ENCODE assay signal across 20 mouse cellular contexts in the genomic region with DNA sequence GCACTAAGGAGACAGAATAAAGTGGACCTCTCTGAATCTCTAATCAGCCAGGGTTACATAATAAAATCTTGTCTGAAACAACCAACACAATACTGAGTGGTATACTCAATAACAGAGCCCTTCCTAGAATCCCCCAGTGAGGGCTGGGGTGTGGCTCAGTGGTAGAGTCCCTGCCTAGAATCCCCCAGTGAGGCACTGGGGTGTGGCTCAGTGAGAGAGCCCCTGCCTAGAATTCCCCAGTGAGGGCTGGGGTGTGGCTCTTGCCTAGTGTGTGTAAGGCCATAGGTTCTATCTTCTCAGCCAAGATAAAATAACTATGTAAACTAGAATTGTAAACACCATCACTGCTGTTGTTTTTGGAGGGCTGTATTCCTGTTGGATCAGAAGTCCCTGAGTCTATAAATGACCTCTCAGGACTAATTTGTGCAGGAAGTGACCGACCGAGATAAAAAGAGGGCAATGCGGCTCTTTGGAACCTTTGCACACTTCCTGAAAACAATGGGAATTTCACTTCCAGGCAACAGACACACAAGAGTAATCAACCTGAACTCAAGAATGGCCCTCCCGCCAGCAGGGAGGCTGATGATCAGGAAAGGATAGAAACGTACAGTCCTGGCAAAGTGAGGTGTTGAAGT. TPM values are rescaled to one million over a fixed set of nuclear protein-coding genes. Genes with fewer than 3 reads are reported as not detected.
DNase-seq lines count a peak whose midpoint lies in the region; ATAC-seq and TF ChIP-seq lines count a peak whose summit lies in the region.
"Had no signal": no experiment of that assay in that cellular context is flagged by ENCODE, and none has a peak within 500 bp of the region (broad histone marks: within the 10 kb centered on the region; RNA-seq: fewer than 3 reads in every experiment).

No protein-coding gene starts in this region.

- H3K4me1 ChIP-seq in kidney, adult 2 months (ENCODE audit: control insufficient read depth, insufficient read depth, low read length) = no peaks in the 10 kb centered on the region
- H3K4me1 ChIP-seq in lung, postnatal 0 days (ENCODE audit: insufficient read depth, low read depth, low read length) = no peaks in the 10 kb centered on the region

- H3K4me2 ChIP-seq in lung, postnatal 0 days (replicated peaks; ENCODE audit: low read depth, low read length) = no peak overlapping the region

- WGBS in kidney, adult 2 months = 13% methylated on average over 5 of the region's 5 CpGs
- WGBS in lung, postnatal 0 days = 32% methylated on average over 5 of the region's 5 CpGs

- TF ChIP-seq CTCF in gastrocnemius, adult 2 months (IDR thresholded peaks at IDR 0.05) = no peak
- no peak for TF ChIP-seq CTCF in kidney, adult 2 months (conservative IDR thresholded peaks at IDR 0.05; ENCODE audit: insufficient read depth, insufficient read length, low read depth, low read length)
- no peak for TF ChIP-seq CTCF in lung, postnatal 0 days (IDR thresholded peaks at IDR 0.05)

- peak overlapping the region; percentile 83 for H3K27ac ChIP-seq in gastrocnemius, adult 2 months
- H3K27ac ChIP-seq in kidney, adult 2 months (ENCODE audit: insufficient read depth, low read depth, low read length) = 0 out of 2 replicates have a peak overlapping the region, but pooled peaks have one; percentile 27
- no peak overlapping the region for H3K27ac ChIP-seq in lung, postnatal 0 days (ENCODE audit: low read length)
- H3K27ac ChIP-seq: forebrain, embryonic 12.5 days; heart, embryonic 13.5 days; hindbrain, embryonic 12.5 days; neural tube, embryonic 13.5 days had no signal

- no peaks in the 10 kb centered on the region for H3K36me3 ChIP-seq in kidney, adult 2 months (ENCODE audit: control insufficient read depth, insufficient read depth, low read length)
- no peaks in the 10 kb centered on the region for H3K36me3 ChIP-seq in lung, postnatal 0 days (ENCODE audit: insufficient read depth, low read length)
- H3K36me3 ChIP-seq: forebrain, embryonic 12.5 days had no signal

- peak; percentile 29; the same call in 1 of the 2 replicates for ATAC-seq in lung, postnatal 0 days
- ATAC-seq: liver, postnatal 0 days had no signal

- intact Hi-C loops in gastrocnemius, adult 2 months (cut with DNase I) = no loop called here

- H3K4me3 ChIP-seq in gastrocnemius, adult 2 months = peak overlapping the region; percentile 74
- no peak overlapping the region for H3K4me3 ChIP-seq in kidney, adult 2 months (ENCODE audit: insufficient read depth, low read depth, low read length)
- no peak overlapping the region for H3K4me3 ChIP-seq in lung, postnatal 0 days (ENCODE audit: low read depth, low read length)
- H3K4me3 ChIP-seq: megakaryocyte, embryonic 14.5 days had no signal

- TF ChIP-seq EP300 in lung, postnatal 0 days (IDR thresholded peaks at IDR 0.05) = peak; percentile 34; the same call in 1 of the 2 replicates

- no peak for TF ChIP-seq POLR2A in kidney, adult 2 months (IDR thresholded peaks at IDR 0.05; ENCODE audit: low read depth, low read length)

- H3K27me3 ChIP-seq in kidney, adult 2 months (replicated peaks; ENCODE audit: control insufficient read depth, insufficient read depth, low read length) = no peaks in the 10 kb centered on the region
- H3K27me3 ChIP-seq in lung, postnatal 0 days (replicated peaks; ENCODE audit: insufficient read depth, low read length) = no peaks in the 10 kb centered on the region

- no peak overlapping the region for H3K9ac ChIP-seq in lung, postnatal 0 days (replicated peaks; ENCODE audit: low read depth)
- H3K9ac ChIP-seq: forebrain, embryonic 12.5 days; hindbrain, embryonic 12.5 days; liver, postnatal 0 days had no signal

- DNase-seq in gastrocnemius, adult 2 months = no peak
- no peak for DNase-seq in gastrocnemius, postnatal 10 days
- peak; percentile 60 for DNase-seq in kidney, adult 2 months
- no peak for DNase-seq in kidney, postnatal 25 days
- no peak for DNase-seq in lung, postnatal 0 days (ENCODE audit: low spot score)
- no peak for DNase-seq in lung, postnatal 14 days
- DNase-seq in embryo, embryonic 10.5 days (ENCODE audit: low spot score) = no peak
- DNase-seq: cerebellum, adult 8-10 months; gastrocnemius, postnatal 14 days; layer of hippocampus, postnatal 36 days; liver, postnatal 0 days; midbrain, embryonic 14.5 days; right cerebral cortex, adult 18-20 months; thymus, postnatal 14 days had no signal

- no peaks in the 10 kb centered on the region for H3K9me3 ChIP-seq in lung, postnatal 0 days (ENCODE audit: low read length)
- H3K9me3 ChIP-seq: embryonic facial prominence, embryonic 10.5 days; heart, embryonic 13.5 days; hindbrain, embryonic 12.5 days; neural tube, embryonic 13.5 days had no signal

RNA-seq across cellular contexts. Expression of a gene that starts 1.2 kb away (rescaled TPM):
- total RNA-seq in gastrocnemius, adult 2 months (2021) = 1 to 10 TPM; 1.9 to 2.9 TPM
- 1 to 10 TPM; 2.3 to 3.4 TPM for total RNA-seq in gastrocnemius, postnatal 10 days (2021)
- polyA plus RNA-seq in kidney, adult 2 months (2012; rRNA removed) = 10.1 and 10.8 TPM in 2 replicates
- polyA plus RNA-seq in lung, postnatal 0 days (2015; fragmentation: Nextera tagmentation; extraction: Ambion mirVana) = 2.7 and 3.1 TPM in 2 replicates

RNA-seq across cellular contexts. Expression of a gene that starts 17.0 kb away (rescaled TPM):
- total RNA-seq in gastrocnemius, adult 2 months (2021) = 10 to 100 TPM; 41.9 to 52.4 TPM
- total RNA-seq in gastrocnemius, postnatal 10 days (2021) = 10 to 100 TPM; 36.9 to 37.8 TPM
- 41.7 and 48.5 TPM in 2 replicates for polyA plus RNA-seq in kidney, adult 2 months (2012; rRNA removed)
- 18.8 and 19.0 TPM in 2 replicates for polyA plus RNA-seq in lung, postnatal 0 days (2015; fragmentation: Nextera tagmentation; extraction: Ambion mirVana)

RNA-seq across cellular contexts. Expression of a gene that starts 34.9 kb away (rescaled TPM):
- 10 to 100 TPM in 1 of 2 experiments, 1 to 10 TPM in 1; 9.5 to 10.5 TPM for total RNA-seq in gastrocnemius, adult 2 months (2021)
- 10 to 100 TPM; 14.9 to 17.6 TPM for total RNA-seq in gastrocnemius, postnatal 10 days (2021)
- 38.8 and 39.0 TPM in 2 replicates for polyA plus RNA-seq in kidney, adult 2 months (2012; rRNA removed)
- polyA plus RNA-seq in lung, postnatal 0 days (2015; fragmentation: Nextera tagmentation; extraction: Ambion mirVana) = 17.9 and 21.7 TPM in 2 replicates

RNA-seq across cellular contexts. Expression of a gene that starts 45.2 kb away (rescaled TPM):
- total RNA-seq in gastrocnemius, adult 2 months (2021) = not detected
- total RNA-seq in gastrocnemius, postnatal 10 days (2021) = under 1 TPM in 1 of 2 experiments, not detected in 1; 0.14 TPM
- polyA plus RNA-seq in kidney, adult 2 months (2012; rRNA removed) = 0.13 and 0.20 TPM in 2 replicates
- 0.80 and 1.0 TPM in 2 replicates for polyA plus RNA-seq in lung, postnatal 0 days (2015; fragmentation: Nextera tagmentation; extraction: Ambion mirVana)
